Mouse (Mus musculus): Measurements from ENCODE around the gene Rims1.

GRCm38 (mm10) chr1:22320941-22321676 lies 484.7 kb downstream of the Rims1 start:
- TF ChIP-seq CTCF (IDR thresholded peaks at IDR 0.05; ENCODE audit: low read depth) (no peak), EP300 (optimal IDR thresholded peaks at IDR 0.05) (no peak)

Measured in stomach, postnatal 0 days (tissue).